Mouse (Mus musculus) liver, postnatal 0 days (tissue): ENCODE measurements around the gene Spsb1.

ENCODE experiments used
- CTCF ChIP-seq: sonication (generic); IDR thresholded peaks from 2 replicates; pipeline ENCODE4 v1.5.1; 2016; ENCODE audit warnings: antibody characterized with exemption, low read depth
- EP300 ChIP-seq: IDR thresholded peaks from 2 replicates; pipeline ENCODE4 v1.6.1; 2016; ENCODE audit warnings: antibody characterized with exemption, low read depth, mild to moderate bottlenecking

- TF ChIP-seq EP300: no peak
- TF ChIP-seq CTCF: no peak
Measured at GRCm38 (mm10) chr4:149854770-149855169, 100.1 kb downstream of the Spsb1 start.
